Mouse (Mus musculus) forebrain, embryonic 12.5 days (tissue): ENCODE results near the gene Galntl6. TPM values are rescaled to one million over a fixed set of nuclear protein-coding genes. Genes with fewer than 3 reads are reported as not detected.
A peak's percentile ranks its signal among the peaks of the same experiment; 100 is the strongest.
"Not testable (repeated sequence)": the region's sequence is repeated elsewhere in the genome, so short reads cannot be mapped to it uniquely, and the experiment has no call there.

Source experiments
- ATAC-seq: fragments of 200-750 bp; cut with Nextera tagmentation; 2 replicates; pipeline ENCODE4 v1.8.0; 2017; ENCODE audit warnings: moderate TSS enrichment; ENCODE audit not compliant: low FRiP score
- H3K27ac ChIP-seq: fragments of 300-500 bp; sonication (generic); 2 replicates; pipeline ENCODE4 v1.5.1; 2016; ENCODE audit warnings: mild to moderate bottlenecking
- H3K27me3 ChIP-seq: fragments of 300-500 bp; sonication (generic); 2 replicates; pipeline ENCODE4 v1.6.1; 2016; ENCODE audit warnings: mild to moderate bottlenecking
- H3K36me3 ChIP-seq: fragments of 300-500 bp; sonication (generic); replicated peaks from 2 replicates; pipeline ENCODE4 v1.6.1; 2016; ENCODE audit warnings: mild to moderate bottlenecking
- H3K4me1 ChIP-seq: fragments of 300-500 bp; sonication (generic); 2 replicates; pipeline ENCODE4 v1.6.1; 2016
- H3K4me2 ChIP-seq: fragments of 300-500 bp; sonication (generic); 2 replicates; pipeline ENCODE4 v1.6.1; 2016; ENCODE audit warnings: mild to moderate bottlenecking, moderate library complexity
- H3K4me3 ChIP-seq: fragments of 300-500 bp; sonication (generic); replicated peaks from 2 replicates; pipeline ENCODE4 v1.5.1; 2016; ENCODE audit warnings: mild to moderate bottlenecking
- H3K9ac ChIP-seq: fragments of 300-500 bp; sonication (generic); 2 replicates; pipeline ENCODE4 v1.6.1; 2016; ENCODE audit warnings: mild to moderate bottlenecking
- H3K9me3 ChIP-seq: fragments of 300-500 bp; sonication (generic); 2 replicates; pipeline ENCODE4 v1.6.1; 2016
- WGBS: fragments of 180-500 bp; shearing (Covaris S2); methylation state at CpG from one replicate; pipeline ENCODE4 v1.1.7; 2016; 5-methylcytosine and 5-hydroxymethylcytosine counted together
- polyA plus RNA-seq: library from polyadenylated mRNA; unstranded; fragments of >200 nt; fragmentation: Nextera tagmentation; extraction: Ambion mirVana; gene quantifications from 2 replicates; pipeline ENCODE4 v1.2.1, GENCODE M21; 2016

Gene Galntl6
- polyA plus RNA-seq, 1 experiment from 2014 or later, result 2.5 TPM

GRCm38 (mm10) chr8:58575346-58575745 is 337.1 kb downstream of the Galntl6 start:
- Histone ChIP-seq H3K9me3 (no peaks in the 10 kb centered on the region), H3K4me3 (no peak overlapping the region), H3K4me1 (no peaks in the 10 kb centered on the region), H3K9ac (no peak overlapping the region), H3K27ac (no peak overlapping the region), H3K4me2 (no peak overlapping the region), H3K36me3 (no peaks in the 10 kb centered on the region), H3K27me3 (no peaks in the 10 kb centered on the region)
- ATAC-seq, result no peak
- 80% methylated on average over 1 of the region's 1 CpGs for WGBS

- Histone ChIP-seq H3K4me3 (no peak overlapping the region), H3K27ac (no peak overlapping the region), H3K4me1 (no peaks in the 10 kb centered on the region), H3K36me3 (no peaks in the 10 kb centered on the region), H3K9me3 (no peaks in the 10 kb centered on the region), H3K4me2 (no peak overlapping the region), H3K27me3 (no peaks in the 10 kb centered on the region), H3K9ac (no peak overlapping the region)
- 43% methylated on average over 2 of the region's 2 CpGs for WGBS
- no peak for ATAC-seq
Observed at GRCm38 (mm10) chr8:58568086-58568485, 344.4 kb downstream of the Galntl6 start.

- Histone ChIP-seq H3K27ac (no peak overlapping the region), H3K9me3 (no peaks in the 10 kb centered on the region), H3K4me1 (no peaks in the 10 kb centered on the region), H3K9ac (no peak overlapping the region), H3K4me3 (no peak overlapping the region), H3K27me3 (no peaks in the 10 kb centered on the region), H3K36me3 (no peaks in the 10 kb centered on the region), H3K4me2 (no peak overlapping the region)
- ATAC-seq, result peak; percentile 57
- WGBS, result 56% methylated on average over 2 of the region's 2 CpGs
Observed at GRCm38 (mm10) chr8:58566115-58566514, 346.3 kb downstream of the Galntl6 start.

- Histone ChIP-seq H3K27ac (no peak overlapping the region), H3K27me3 (no peaks in the 10 kb centered on the region), H3K4me3 (no peak overlapping the region), H3K9ac (no peak overlapping the region), H3K36me3 (no peaks in the 10 kb centered on the region), H3K4me2 (no peak overlapping the region), H3K9me3 (no peaks in the 10 kb centered on the region), H3K4me1 (no peaks in the 10 kb centered on the region)
- no peak for ATAC-seq
- 83% methylated on average over 2 of the region's 2 CpGs for WGBS
Observed at GRCm38 (mm10) chr8:58535781-58536180, 376.7 kb downstream of the Galntl6 start.

- Histone ChIP-seq H3K4me3 (no peak overlapping the region), H3K4me2 (no peak overlapping the region), H3K27me3 (no peaks in the 10 kb centered on the region), H3K27ac (no peak overlapping the region), H3K4me1 (no peaks in the 10 kb centered on the region), H3K9me3 (no peaks in the 10 kb centered on the region), H3K36me3 (no peaks in the 10 kb centered on the region), H3K9ac (no peak overlapping the region)
- ATAC-seq, result no peak
Observed at GRCm38 (mm10) chr8:58534631-58535030, 377.8 kb downstream of the Galntl6 start.

- no peaks in the 10 kb centered on the region for H3K4me1 ChIP-seq
- H3K4me3 ChIP-seq, result no peak overlapping the region
- H3K4me2 ChIP-seq, result no peak overlapping the region
- no peaks in the 10 kb centered on the region for H3K27me3 ChIP-seq
- H3K27ac ChIP-seq, result no peak overlapping the region
- WGBS, result 53% methylated on average over 1 of the region's 1 CpGs
- no peaks in the 10 kb centered on the region for H3K36me3 ChIP-seq
- H3K9ac ChIP-seq, result no peak overlapping the region
- no peaks in the 10 kb centered on the region for H3K9me3 ChIP-seq
- ATAC-seq, result no peak
Observed at GRCm38 (mm10) chr8:58523443-58523842, 389.0 kb downstream of the Galntl6 start.

- H3K4me1 ChIP-seq, result no peaks in the 10 kb centered on the region
- H3K4me2 ChIP-seq, result no peak overlapping the region
- no peak overlapping the region for H3K9ac ChIP-seq
- H3K27me3 ChIP-seq, result no peaks in the 10 kb centered on the region
- no peaks in the 10 kb centered on the region for H3K9me3 ChIP-seq
- no peak overlapping the region for H3K27ac ChIP-seq
- ATAC-seq, result no peak
- no peak overlapping the region for H3K4me3 ChIP-seq
- no peaks in the 10 kb centered on the region for H3K36me3 ChIP-seq
Observed at GRCm38 (mm10) chr8:58521932-58522331, 390.5 kb downstream of the Galntl6 start.

- Histone ChIP-seq H3K4me3 (no peak overlapping the region), H3K9me3 (no peaks in the 10 kb centered on the region), H3K27me3 (no peaks in the 10 kb centered on the region), H3K27ac (no peak overlapping the region), H3K4me2 (no peak overlapping the region), H3K9ac (no peak overlapping the region), H3K36me3 (no peaks in the 10 kb centered on the region), H3K4me1 (no peaks in the 10 kb centered on the region)
- no peak for ATAC-seq
Observed at GRCm38 (mm10) chr8:58510516-58510915, 401.9 kb downstream of the Galntl6 start.

- Histone ChIP-seq H3K27me3 (no peaks in the 10 kb centered on the region), H3K36me3 (no peaks in the 10 kb centered on the region), H3K4me2 (no peak overlapping the region), H3K9me3 (no peaks in the 10 kb centered on the region), H3K4me3 (no peak overlapping the region), H3K27ac (no peak overlapping the region), H3K4me1 (no peaks in the 10 kb centered on the region), H3K9ac (no peak overlapping the region)
- no peak for ATAC-seq
- WGBS, result 56% methylated on average over 1 of the region's 1 CpGs
Observed at GRCm38 (mm10) chr8:58509051-58509450, 403.4 kb downstream of the Galntl6 start.

GRCm38 (mm10) chr8:58487099-58487498 is 425.3 kb downstream of the Galntl6 start:
- Histone ChIP-seq H3K9ac (no peak overlapping the region), H3K4me2 (no peak overlapping the region), H3K36me3 (no peaks in the 10 kb centered on the region), H3K4me3 (no peak overlapping the region), H3K27me3 (no peaks in the 10 kb centered on the region), H3K9me3 (no peaks in the 10 kb centered on the region), H3K4me1 (no peaks in the 10 kb centered on the region), H3K27ac (no peak overlapping the region)
- 68% methylated on average over 4 of the region's 4 CpGs for WGBS
- no peak for ATAC-seq

GRCm38 (mm10) chr8:58463342-58463741 is 449.1 kb downstream of the Galntl6 start:
- H3K9me3 ChIP-seq, H3K4me1 ChIP-seq, H3K27me3 ChIP-seq, H3K36me3 ChIP-seq, H3K4me3 ChIP-seq, H3K4me2 ChIP-seq, ATAC-seq, H3K27ac ChIP-seq, H3K9ac ChIP-seq: not testable (repeated sequence)
- 92% methylated on average over 2 of the region's 2 CpGs for WGBS

- no peaks in the 10 kb centered on the region for H3K9me3 ChIP-seq
- H3K4me1 ChIP-seq, result no peaks in the 10 kb centered on the region
- no peak overlapping the region for H3K27ac ChIP-seq
- 81% methylated on average over 2 of the region's 2 CpGs for WGBS
- H3K27me3 ChIP-seq, result no peaks in the 10 kb centered on the region
- H3K36me3 ChIP-seq, result no peaks in the 10 kb centered on the region
- no peak overlapping the region for H3K4me3 ChIP-seq
- H3K4me2 ChIP-seq, result no peak overlapping the region
- ATAC-seq, result no peak
- no peak overlapping the region for H3K9ac ChIP-seq
Observed at GRCm38 (mm10) chr8:58442696-58443095, 469.7 kb downstream of the Galntl6 start.

- H3K36me3 ChIP-seq, result no peaks in the 10 kb centered on the region
- no peak for ATAC-seq
- H3K4me2 ChIP-seq, result no peak overlapping the region
- H3K27ac ChIP-seq, result no peak overlapping the region
- no peaks in the 10 kb centered on the region for H3K4me1 ChIP-seq
- no peak overlapping the region for H3K9ac ChIP-seq
- no peak overlapping the region for H3K4me3 ChIP-seq
- WGBS, result 72% methylated on average over 5 of the region's 5 CpGs
- H3K27me3 ChIP-seq, result no peaks in the 10 kb centered on the region
- H3K9me3 ChIP-seq, result no peaks in the 10 kb centered on the region
Observed at GRCm38 (mm10) chr8:58418481-58418880, 494.0 kb downstream of the Galntl6 start.

- Histone ChIP-seq H3K9ac (no peak overlapping the region), H3K4me3 (no peak overlapping the region), H3K27me3 (no peaks in the 10 kb centered on the region), H3K36me3 (no peaks in the 10 kb centered on the region), H3K4me1 (no peaks in the 10 kb centered on the region), H3K4me2 (no peak overlapping the region), H3K9me3 (no peaks in the 10 kb centered on the region), H3K27ac (no peak overlapping the region)
- ATAC-seq, result no peak
- WGBS, result 75% methylated on average over 1 of the region's 1 CpGs
Observed at GRCm38 (mm10) chr8:58417551-58417950, 494.9 kb downstream of the Galntl6 start.
